Mouse (Mus musculus) C2C12 (cell line): Measurements from ENCODE around the gene Kctd7. TPM values are rescaled to one million over a fixed set of nuclear protein-coding genes. Genes with fewer than 3 reads are reported as not detected.

Source experiments
- H3K27me3 ChIP-seq: one replicate; pipeline ENCODE4 v1.6.1; 2011; ENCODE audit not compliant: control insufficient read depth, insufficient read depth, insufficient read length
- H3K36me3 ChIP-seq: one replicate; pipeline ENCODE4 v1.6.1; 2011; ENCODE audit not compliant: control insufficient read depth, insufficient read depth
- H3K4me3 ChIP-seq: one replicate; pipeline ENCODE4 v1.5.1; 2011; ENCODE audit warnings: mild to moderate bottlenecking, control low read depth; ENCODE audit not compliant: poor library complexity, insufficient read depth, severe bottlenecking
- H3K79me2 ChIP-seq: one replicate; pipeline ENCODE4 v1.6.1; 2011; ENCODE audit not compliant: control insufficient read depth, insufficient read depth
- H3K79me3 ChIP-seq: one replicate; pipeline ENCODE4 v1.6.1; 2011; ENCODE audit warnings: low read depth, control low read depth
- H3ac ChIP-seq: one replicate; pipeline ENCODE3; 2011; ENCODE audit warnings: low read depth; ENCODE audit not compliant: control insufficient read depth, insufficient read length
- CEBPB ChIP-seq: IDR thresholded peaks from one replicate; pipeline ENCODE4 v1.6.1; 2011; ENCODE audit warnings: low read depth, mild to moderate bottlenecking, control low read depth, moderate library complexity
- CTCF ChIP-seq: IDR thresholded peaks from one replicate; pipeline ENCODE4 v1.5.1; 2011; ENCODE audit not compliant: control insufficient read depth, insufficient read depth, insufficient read length
- FOSL1 ChIP-seq: IDR thresholded peaks from one replicate; pipeline ENCODE4 v1.8.0; 2011; ENCODE audit warnings: mild to moderate bottlenecking, low read length; ENCODE audit not compliant: poor library complexity, insufficient read depth, severe bottlenecking
- MAX ChIP-seq: IDR thresholded peaks from one replicate; pipeline ENCODE4 v1.6.1; 2011; ENCODE audit warnings: mild to moderate bottlenecking, control low read depth
- MYOD1 ChIP-seq: IDR thresholded peaks from one replicate; pipeline ENCODE4 v1.6.1; 2011; ENCODE audit warnings: low read depth; ENCODE audit not compliant: control insufficient read depth, insufficient read length
- MYOG ChIP-seq: IDR thresholded peaks from one replicate; pipeline ENCODE4 v1.6.1; 2011; ENCODE audit not compliant: control insufficient read depth, insufficient read length; ENCODE audit errors: extremely low read depth
- USF1 ChIP-seq: IDR thresholded peaks from one replicate; pipeline ENCODE4 v1.6.1; 2011; ENCODE audit warnings: low read depth, mild to moderate bottlenecking, control low read depth, moderate library complexity
- polyA plus RNA-seq: library from polyadenylated mRNA; unstranded; fragments of >200 nt; fragmentation: generic; extraction: Trizol; gene quantifications from one replicate; pipeline ENCODE4 v1.2.1, GENCODE M21; 2012; ENCODE audit warnings: missing spikeins

Gene Kctd7
- polyA plus RNA-seq, 1 experiment, result 2.4 TPM

DNA sequence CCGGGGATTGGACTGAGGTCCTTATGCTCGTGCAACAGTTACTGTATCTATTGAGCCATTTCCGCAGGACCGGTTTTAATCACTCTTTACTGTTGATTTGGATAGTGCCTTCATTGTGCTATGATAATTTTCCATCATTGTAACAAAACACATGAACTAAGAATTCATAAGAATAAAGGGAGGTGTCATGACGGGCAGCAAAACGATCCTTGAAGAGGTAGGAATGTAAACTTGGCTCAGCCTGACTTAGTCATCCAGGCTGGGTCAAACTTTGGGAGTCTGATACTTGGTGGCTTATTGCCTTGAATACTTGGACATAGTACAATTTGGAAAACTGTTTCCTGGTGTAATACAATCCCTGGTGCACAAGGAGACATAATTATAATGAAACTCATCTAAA is 40.7 kb downstream of the Kctd7 start:
- TF ChIP-seq FOSL1, result no peak
- TF ChIP-seq MYOG, result no peak
- no peak for TF ChIP-seq USF1
- no peak for TF ChIP-seq MAX
- no peak for TF ChIP-seq CEBPB
- TF ChIP-seq MYOD1, result no peak
- TF ChIP-seq CTCF, result no peak
- Histone ChIP-seq H3K27me3 (no peaks in the 10 kb centered on the region), H3K4me3 (no peak overlapping the region), H3ac (no peak overlapping the region), H3K79me3 (peaks cover 55% of the 10 kb centered on the region), H3K36me3 (peaks cover 13% of the 10 kb centered on the region), H3K79me2 (peaks cover 79% of the 10 kb centered on the region)

GRCm38 (mm10) chr5:130187383-130187782 is 42.7 kb downstream of the Kctd7 start:
- TF ChIP-seq MYOG (no peak), MAX (no peak), FOSL1 (no peak), USF1 (no peak), MYOD1 (no peak), CEBPB (no peak), CTCF (no peak)
- Histone ChIP-seq H3K79me3 (peaks cover 37% of the 10 kb centered on the region), H3K27me3 (no peaks in the 10 kb centered on the region), H3K79me2 (peaks cover 58% of the 10 kb centered on the region), H3ac (no peak overlapping the region), H3K36me3 (peaks cover 33% of the 10 kb centered on the region), H3K4me3 (no peak overlapping the region)

- H3K79me3 ChIP-seq, result peaks cover 10% of the 10 kb centered on the region
- TF ChIP-seq FOSL1 (no peak), MAX (no peak)
- no peak overlapping the region for H3ac ChIP-seq
- H3K79me2 ChIP-seq, result peaks cover 23% of the 10 kb centered on the region
- no peak overlapping the region for H3K4me3 ChIP-seq
- no peaks in the 10 kb centered on the region for H3K27me3 ChIP-seq
- H3K36me3 ChIP-seq, result peaks cover 50% of the 10 kb centered on the region
These were observed 46.2 kb downstream of the Kctd7 start for GRCm38 (mm10) chr5:130190909-130191308.

DNA sequence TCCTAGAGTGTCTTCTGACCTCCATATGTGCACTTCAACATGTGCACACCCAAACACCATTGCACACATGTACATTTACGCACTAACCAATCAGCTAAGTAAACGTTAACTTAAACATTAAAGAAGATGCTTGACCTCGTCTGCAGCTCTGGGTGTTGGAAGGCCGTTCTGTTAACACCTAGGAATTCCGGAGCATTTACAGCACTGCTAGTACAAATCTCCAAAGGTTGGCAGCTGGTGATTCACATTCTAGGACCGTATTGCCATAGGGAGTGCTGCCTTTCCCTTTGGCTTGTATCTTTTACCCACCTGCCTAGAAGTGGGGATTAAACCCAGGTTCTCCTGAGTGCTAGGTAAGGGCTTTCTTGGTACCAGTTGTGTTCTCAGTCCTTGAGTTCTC is 47.2 kb downstream of the Kctd7 start:
- no peak overlapping the region for H3K4me3 ChIP-seq
- peaks cover 2% of the 10 kb centered on the region for H3K79me3 ChIP-seq
- peaks cover 57% of the 10 kb centered on the region for H3K36me3 ChIP-seq
- TF ChIP-seq MYOG (no peak), MAX (no peak), MYOD1 (no peak), FOSL1 (no peak)
- no peaks in the 10 kb centered on the region for H3K27me3 ChIP-seq
- H3K79me2 ChIP-seq, result peaks cover 14% of the 10 kb centered on the region
- no peak overlapping the region for H3ac ChIP-seq

- Histone ChIP-seq H3K79me3 (peaks cover 1% of the 10 kb centered on the region), H3ac (no peak overlapping the region), H3K27me3 (no peaks in the 10 kb centered on the region), H3K4me3 (no peak overlapping the region), H3K36me3 (peaks cover 63% of the 10 kb centered on the region), H3K79me2 (peaks cover 8% of the 10 kb centered on the region)
- TF ChIP-seq FOSL1, result no peak
- no peak for TF ChIP-seq CEBPB
- no peak for TF ChIP-seq CTCF
- TF ChIP-seq MYOD1, result no peak
- no peak for TF ChIP-seq MYOG
- no peak for TF ChIP-seq MAX
- TF ChIP-seq USF1, result no peak
These were observed 47.8 kb downstream of the Kctd7 start for GRCm38 (mm10) chr5:130192356-130192944.

- H3K4me3 ChIP-seq, result no peak overlapping the region
- peaks cover 1% of the 10 kb centered on the region for H3K79me3 ChIP-seq
- no peaks in the 10 kb centered on the region for H3K79me2 ChIP-seq
- peaks cover 76% of the 10 kb centered on the region for H3K36me3 ChIP-seq
- no peak for TF ChIP-seq MAX
- TF ChIP-seq MYOD1, result no peak
- TF ChIP-seq FOSL1, result no peak
- no peak for TF ChIP-seq CTCF
- no peak for TF ChIP-seq CEBPB
- no peak for TF ChIP-seq USF1
- TF ChIP-seq MYOG, result no peak
- no peak overlapping the region for H3ac ChIP-seq
- no peaks in the 10 kb centered on the region for H3K27me3 ChIP-seq
These were observed 49.1 kb downstream of the Kctd7 start for GRCm38 (mm10) chr5:130193760-130194159.
